27 mouse cellular contexts compared by ENCODE assay signal in genomic region chr7:25428321-25428720, GRCm38 (mm10). TPM values are rescaled to one million over a fixed set of nuclear protein-coding genes. Genes with fewer than 3 reads are reported as not detected.
"Had no signal": no experiment of that assay in that cellular context is flagged by ENCODE, and none has a peak within 500 bp of the region (broad histone marks: within the 10 kb centered on the region; RNA-seq: fewer than 3 reads in every experiment).

No protein-coding gene starts in this region.

- H3K4me3 ChIP-seq: limb, embryonic 10.5 days; limb, embryonic 13.5 days; liver, embryonic 15.5 days; megakaryocyte, embryonic 14.5 days; midbrain, embryonic 10.5 days; midbrain, embryonic 13.5 days; myocyte; neural tube, embryonic 13.5 days had no signal

- DNase-seq: kidney, postnatal 4 days; liver; lung, embryonic 14.5 days; retina, postnatal 1 day; right cerebral cortex, postnatal 25 days; thymus, adult 18-20 months; thymus, postnatal 36 days had no signal

RNA-seq across cellular contexts. Expression of gene Cxcl17, which starts 15.6 kb away (rescaled TPM):
- total RNA-seq: layer of hippocampus, adult 18-20 months; layer of hippocampus, postnatal 14 days; left cerebral cortex, postnatal 25 days; monocyte, adult 5-6 weeks; neutrophil, adult 5-6 weeks had no signal
- polyA plus RNA-seq: inflammation-experienced regulatory T-cells, adult 6 months; liver, embryonic 15.5 days; lung, embryonic 14.5 days; spleen, adult 2 months; testis, adult 2 months had no signal

RNA-seq across cellular contexts. Expression of gene Ceacam1, which starts 49.1 kb away (rescaled TPM):
- polyA plus RNA-seq: myocyte had no signal

RNA-seq across cellular contexts. Expression of gene Cnfn, which starts 58.8 kb away (rescaled TPM):
- total RNA-seq: layer of hippocampus, adult 18-20 months; layer of hippocampus, postnatal 14 days; left cerebral cortex, postnatal 25 days; monocyte, adult 5-6 weeks; neutrophil, adult 5-6 weeks had no signal
- polyA plus RNA-seq: inflammation-experienced regulatory T-cells, adult 6 months; kidney, postnatal 0 days; limb, embryonic 10.5 days; lung, embryonic 14.5 days; lung, postnatal 0 days; midbrain, embryonic 10.5 days; midbrain, embryonic 16.5 days; myocyte; neural tube, embryonic 13.5 days; spleen, adult 2 months; urinary bladder, adult 2 months had no signal
